Mouse (Mus musculus): Measurements from ENCODE around the gene Cpsf3.

The Cpsf3 gene

DNA sequence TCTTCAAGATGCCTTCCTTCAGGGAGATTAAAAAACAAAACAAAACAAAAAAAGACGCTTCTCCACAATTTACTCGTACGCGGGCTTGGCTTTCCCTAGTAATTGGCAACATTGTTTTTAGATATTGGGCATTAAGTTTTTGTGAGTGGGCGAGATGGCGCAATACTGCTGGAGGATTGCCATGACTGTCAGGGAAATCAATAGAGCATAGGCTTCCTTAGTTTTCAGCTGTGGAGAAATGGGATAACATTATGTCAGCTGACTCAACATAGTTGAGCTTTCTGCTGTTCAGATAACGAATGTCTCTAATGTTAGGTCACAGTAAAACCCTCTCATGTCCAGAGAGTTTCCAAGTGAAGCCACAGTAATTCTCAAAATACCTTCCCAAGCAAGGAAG is 31.7 kb downstream of the Cpsf3 start:
- H3K27me3 ChIP-seq (ENCODE audit: control insufficient read depth, insufficient read depth, low read length, poor library complexity, severe bottlenecking) = no peaks in the 10 kb centered on the region
- peaks cover 16% of the 10 kb centered on the region for H3K36me3 ChIP-seq (ENCODE audit: control insufficient read depth, insufficient read depth, low read length, poor library complexity, severe bottlenecking)
- DNase-seq (ENCODE audit: low read depth, low spot score) = no peak

DNA sequence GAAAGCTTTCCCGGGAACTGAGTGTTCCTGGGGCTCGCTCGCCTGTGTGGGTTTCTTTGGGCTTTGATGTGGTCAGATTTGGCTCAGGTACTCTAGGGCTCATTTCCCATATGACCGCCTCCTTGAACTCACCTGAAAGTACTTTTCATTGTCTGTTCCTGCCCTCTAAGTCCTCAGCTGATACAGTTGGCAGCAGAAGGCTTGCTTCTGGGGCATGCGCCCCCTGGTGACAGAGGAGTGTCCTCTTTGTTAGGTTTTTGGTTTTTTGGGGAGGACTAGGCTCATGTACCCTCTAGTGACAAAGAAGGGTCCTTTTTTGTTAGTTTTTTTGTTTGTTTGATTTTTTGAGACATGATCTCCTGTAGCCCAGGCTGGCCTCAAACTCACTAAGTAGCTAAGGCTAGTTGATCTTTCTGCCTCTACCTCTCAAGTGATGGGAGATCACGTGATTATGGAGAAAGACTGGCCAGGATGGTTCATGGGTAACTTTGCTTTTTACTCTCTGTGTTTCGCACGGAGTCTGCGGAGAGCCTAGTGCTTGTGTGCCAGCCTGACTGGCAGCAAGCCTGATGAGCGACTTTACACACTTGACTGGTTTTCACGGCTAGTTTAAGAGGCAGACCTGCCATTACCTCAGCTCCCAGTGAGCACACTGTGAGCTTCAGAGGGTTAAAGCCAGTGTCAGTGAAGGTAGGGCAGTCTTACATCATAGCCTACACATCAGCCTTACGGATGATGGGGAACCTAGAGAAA is 33.1 kb downstream of the Cpsf3 start:
- Histone ChIP-seq H3K36me3 (ENCODE audit: control insufficient read depth, insufficient read depth, low read length, poor library complexity, severe bottlenecking) (peaks cover 14% of the 10 kb centered on the region), H3K27me3 (ENCODE audit: control insufficient read depth, insufficient read depth, low read length, poor library complexity, severe bottlenecking) (no peaks in the 10 kb centered on the region)
- peak; percentile 88 for DNase-seq (ENCODE audit: low read depth, low spot score)

DNA sequence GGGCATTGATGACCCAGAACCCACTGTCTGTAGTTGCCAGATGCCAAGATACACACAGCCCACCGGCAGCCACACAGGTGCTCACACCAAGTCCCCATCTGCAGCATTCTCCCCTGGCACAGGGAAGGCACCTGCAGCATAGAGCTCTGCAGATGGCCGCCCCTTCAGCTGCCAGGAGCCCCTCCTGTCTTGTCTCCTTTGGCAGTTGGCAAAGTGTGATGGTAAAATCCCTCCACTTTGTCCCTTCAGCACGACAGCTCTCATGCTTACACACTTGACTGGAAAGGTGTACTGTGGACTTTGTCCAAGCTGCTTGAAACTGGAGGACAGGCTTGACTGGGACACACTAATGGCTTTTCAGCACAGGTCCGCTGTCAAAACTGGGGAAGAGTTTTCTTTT is 35.1 kb downstream of the Cpsf3 start:
- H3K36me3 ChIP-seq (ENCODE audit: control insufficient read depth, insufficient read depth, low read length, poor library complexity, severe bottlenecking) = peaks cover 11% of the 10 kb centered on the region
- H3K27me3 ChIP-seq (ENCODE audit: control insufficient read depth, insufficient read depth, low read length, poor library complexity, severe bottlenecking) = no peaks in the 10 kb centered on the region
- no peak for DNase-seq (ENCODE audit: low read depth, low spot score)

DNA sequence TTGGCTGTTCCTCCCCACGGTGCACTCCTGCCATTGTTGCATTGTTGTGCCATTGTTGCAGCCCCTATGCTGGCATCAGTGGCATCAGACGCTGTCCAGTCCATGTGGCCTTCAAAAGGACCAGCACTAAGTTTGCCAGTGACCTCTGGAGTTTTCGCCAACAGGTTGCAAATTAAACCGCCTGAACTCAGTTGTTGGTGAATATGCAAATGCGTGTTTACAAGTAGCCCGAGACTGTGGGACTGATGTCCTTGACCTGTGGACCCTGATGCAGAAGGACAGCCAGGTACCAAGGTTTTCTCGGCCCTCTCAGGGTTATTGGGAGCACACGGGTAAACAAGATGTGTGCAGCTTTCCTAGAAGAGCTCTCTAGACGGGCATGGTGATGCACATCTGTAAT is 36.0 kb downstream of the Cpsf3 start:
- Histone ChIP-seq H3K27me3 (ENCODE audit: control insufficient read depth, insufficient read depth, low read length, poor library complexity, severe bottlenecking) (no peaks in the 10 kb centered on the region), H3K36me3 (ENCODE audit: control insufficient read depth, insufficient read depth, low read length, poor library complexity, severe bottlenecking) (peaks cover 11% of the 10 kb centered on the region)
- DNase-seq (ENCODE audit: low read depth, low spot score) = no peak

DNA sequence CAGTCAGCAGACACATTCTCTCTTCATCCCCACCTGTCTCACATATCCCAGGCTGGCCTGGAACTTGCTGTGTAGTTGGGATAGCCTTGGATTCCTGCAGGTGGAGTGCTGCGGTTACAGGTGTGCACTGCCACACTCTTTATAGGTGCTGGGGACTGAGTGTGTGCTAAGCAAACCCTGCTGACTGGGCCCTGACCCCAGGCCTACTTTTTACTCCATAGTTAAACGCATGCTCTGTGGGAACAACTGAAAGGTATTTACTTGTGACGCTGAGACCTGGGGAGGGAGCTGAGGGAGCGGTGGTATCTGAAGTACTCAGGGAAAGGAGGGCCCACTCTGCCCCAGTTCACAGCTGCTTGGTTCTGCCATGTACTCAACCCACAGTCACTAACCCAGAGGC is 37.1 kb downstream of the Cpsf3 start:
- no peak for DNase-seq (ENCODE audit: low read depth, low spot score)
- Histone ChIP-seq H3K27me3 (ENCODE audit: control insufficient read depth, insufficient read depth, low read length, poor library complexity, severe bottlenecking) (no peaks in the 10 kb centered on the region), H3K36me3 (ENCODE audit: control insufficient read depth, insufficient read depth, low read length, poor library complexity, severe bottlenecking) (peaks cover 11% of the 10 kb centered on the region)

DNA sequence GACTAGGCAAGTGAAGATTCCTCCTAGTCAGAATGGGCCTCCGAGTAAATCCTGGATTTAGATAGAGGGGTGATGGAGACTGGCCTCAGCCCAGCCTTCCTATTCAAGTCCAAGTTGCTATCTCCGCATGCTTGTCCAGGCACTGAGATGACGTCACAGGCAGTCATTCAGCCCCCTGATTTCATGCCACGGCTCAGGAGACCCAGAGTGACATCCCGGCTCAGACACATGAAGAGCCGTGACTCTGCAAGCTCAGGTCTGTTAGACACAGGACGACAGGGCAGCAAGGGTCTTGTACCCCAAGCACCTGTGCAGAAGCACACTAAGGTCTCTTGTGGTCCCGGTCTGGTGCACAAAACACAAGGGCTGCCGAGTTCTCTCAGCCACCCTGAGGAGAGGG is 37.7 kb downstream of the Cpsf3 start:
- DNase-seq (ENCODE audit: low read depth, low spot score) = no peak

DNA sequence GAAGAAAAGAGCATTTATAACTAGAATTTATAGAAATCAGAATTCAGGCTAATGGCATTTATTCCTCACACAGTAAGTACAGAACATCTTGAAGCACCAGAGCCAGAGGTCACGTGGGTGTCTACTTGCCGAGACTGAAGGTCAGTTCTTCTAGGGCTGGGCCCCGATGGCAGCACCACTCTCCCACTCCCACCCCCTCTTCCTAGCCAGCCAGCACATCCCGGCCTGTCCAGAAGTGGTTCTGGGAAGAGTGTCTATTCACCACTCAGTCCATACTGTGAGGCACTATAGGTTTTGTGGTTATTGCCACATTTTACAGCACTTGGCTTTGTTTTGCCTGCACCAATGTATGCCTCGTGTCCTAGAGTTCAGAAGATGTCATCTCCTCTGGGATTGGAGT is 38.9 kb downstream of the Cpsf3 start:
- H3K27me3 ChIP-seq (ENCODE audit: control insufficient read depth, insufficient read depth, low read length, poor library complexity, severe bottlenecking) = no peaks in the 10 kb centered on the region
- H3K36me3 ChIP-seq (ENCODE audit: control insufficient read depth, insufficient read depth, low read length, poor library complexity, severe bottlenecking) = peaks cover 11% of the 10 kb centered on the region
- DNase-seq (ENCODE audit: low read depth, low spot score) = no peak

More for the DNA sequence above, 37.7 kb downstream of the Cpsf3 start:
- Histone ChIP-seq H3K36me3 (ENCODE audit: control insufficient read depth, insufficient read depth, low read length, poor library complexity, severe bottlenecking) (peaks cover 11% of the 10 kb centered on the region), H3K27me3 (ENCODE audit: control insufficient read depth, insufficient read depth, low read length, poor library complexity, severe bottlenecking) (no peaks in the 10 kb centered on the region)

DNA sequence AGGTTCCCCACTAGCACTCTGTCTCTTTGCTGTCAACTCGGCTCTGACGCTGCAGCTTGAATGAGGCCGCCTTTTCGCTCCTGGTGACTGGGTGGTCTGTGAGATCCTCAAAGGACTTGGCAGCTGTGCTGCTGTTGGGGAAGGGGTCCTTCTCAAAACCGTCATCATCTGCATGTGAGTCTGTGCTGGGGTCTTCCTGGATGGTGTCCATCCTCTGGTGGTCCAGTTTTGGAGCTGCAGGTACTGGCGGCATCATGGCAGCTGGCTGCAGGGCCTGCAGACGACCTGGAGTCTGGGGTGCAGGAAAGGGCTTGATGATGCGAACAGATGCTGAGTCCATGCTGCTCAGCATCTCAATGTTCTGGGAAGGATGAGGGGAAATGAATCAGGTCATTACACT is 40.1 kb downstream of the Cpsf3 start:
- H3K27me3 ChIP-seq (ENCODE audit: control insufficient read depth, insufficient read depth, low read length, poor library complexity, severe bottlenecking) = no peaks in the 10 kb centered on the region

DNA sequence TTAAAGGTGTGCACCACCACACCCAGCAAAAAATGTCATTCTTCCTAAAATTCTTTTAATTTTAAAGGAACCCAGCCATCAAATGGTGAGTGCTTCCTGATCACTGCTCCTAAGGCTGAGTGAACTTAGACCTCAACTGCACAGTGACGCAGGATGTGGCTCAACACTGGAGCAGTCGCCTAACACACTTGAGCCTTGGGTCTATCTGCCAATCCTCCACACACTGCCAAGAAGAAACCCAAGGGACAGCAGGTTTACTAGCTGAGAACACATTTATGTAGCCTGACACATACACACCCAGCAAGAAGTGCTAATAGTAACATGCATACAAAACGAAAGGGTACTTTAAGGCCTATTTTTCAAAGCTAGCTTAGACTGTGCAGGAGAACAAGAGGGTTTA is 41.1 kb downstream of the Cpsf3 start:
- no peak for DNase-seq (ENCODE audit: low read depth, low spot score)
- Histone ChIP-seq H3K27me3 (ENCODE audit: control insufficient read depth, insufficient read depth, low read length, poor library complexity, severe bottlenecking) (no peaks in the 10 kb centered on the region), H3K36me3 (ENCODE audit: control insufficient read depth, insufficient read depth, low read length, poor library complexity, severe bottlenecking) (peaks cover 9% of the 10 kb centered on the region)

More for the DNA sequence above, 40.1 kb downstream of the Cpsf3 start:
- no peak for DNase-seq (ENCODE audit: low read depth, low spot score)
- H3K36me3 ChIP-seq (ENCODE audit: control insufficient read depth, insufficient read depth, low read length, poor library complexity, severe bottlenecking) = peaks cover 9% of the 10 kb centered on the region

DNA sequence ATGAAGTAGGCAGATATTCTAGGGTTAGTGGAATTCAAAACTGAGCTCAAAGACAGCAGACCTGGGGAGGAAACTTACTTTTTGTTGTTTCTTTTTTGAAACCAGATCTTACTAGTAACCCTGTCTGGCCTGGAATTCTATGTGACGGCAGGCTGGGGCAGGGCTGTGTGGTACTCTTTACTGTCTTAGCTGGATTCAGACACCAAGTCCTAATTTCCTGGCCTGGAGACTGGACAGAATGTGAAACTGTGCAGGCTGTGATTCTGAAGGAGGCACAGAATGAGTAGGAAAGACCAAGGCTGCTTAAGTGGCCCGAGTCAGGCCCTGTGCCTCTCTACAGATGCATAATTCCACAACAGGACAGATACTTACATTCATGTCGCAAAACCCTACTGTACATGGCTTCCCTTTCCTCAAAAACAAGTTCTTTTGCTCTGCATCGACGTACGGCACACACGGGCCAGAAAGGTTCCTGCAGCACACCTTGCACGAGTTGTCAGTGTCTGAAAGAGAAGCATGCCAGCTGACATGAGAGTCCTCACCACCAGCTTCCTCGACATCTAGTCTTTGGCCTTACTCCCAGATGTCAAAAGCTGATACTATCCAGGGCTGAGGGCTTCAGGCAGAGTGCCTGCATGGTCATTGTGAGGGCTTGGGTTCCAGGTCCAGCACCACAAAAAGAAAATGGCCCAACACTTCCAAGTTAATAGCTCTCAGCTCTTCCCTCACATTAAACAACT is 44.6 kb downstream of the Cpsf3 start:
- Histone ChIP-seq H3K36me3 (ENCODE audit: control insufficient read depth, insufficient read depth, low read length, poor library complexity, severe bottlenecking) (peaks cover 8% of the 10 kb centered on the region), H3K27me3 (ENCODE audit: control insufficient read depth, insufficient read depth, low read length, poor library complexity, severe bottlenecking) (no peaks in the 10 kb centered on the region)
- DNase-seq (ENCODE audit: low read depth, low spot score) = no peak

DNA sequence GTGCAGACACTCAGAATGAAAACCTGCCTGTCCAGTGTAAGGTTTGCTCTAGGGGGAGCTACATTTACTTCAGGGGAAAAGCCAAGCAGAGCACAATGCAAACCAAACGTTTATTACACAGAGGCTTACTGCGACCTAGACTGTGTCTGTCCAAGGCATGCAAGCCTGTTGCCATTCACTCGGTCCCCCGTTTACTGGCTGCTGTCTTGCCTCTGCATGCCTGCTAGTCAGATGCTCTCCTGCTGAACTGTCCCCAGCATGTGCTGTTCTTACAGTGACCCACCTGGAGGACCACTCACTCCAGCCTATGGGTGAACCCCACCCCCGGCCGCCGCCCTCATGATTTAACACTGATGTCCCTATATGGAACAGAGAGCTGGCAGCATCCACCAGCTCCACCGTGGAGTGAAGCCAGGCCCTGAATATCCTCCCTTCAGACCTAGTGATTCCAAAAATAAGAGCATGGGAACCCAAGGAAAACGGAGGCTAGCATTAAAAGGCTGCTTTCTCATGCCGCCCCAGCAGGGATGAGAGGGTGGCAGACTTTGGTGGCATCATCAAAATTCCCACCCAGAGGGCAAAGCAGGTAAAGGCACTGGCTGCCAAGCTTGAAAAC is 45.9 kb downstream of the Cpsf3 start:
- Histone ChIP-seq H3K36me3 (ENCODE audit: control insufficient read depth, insufficient read depth, low read length, poor library complexity, severe bottlenecking) (peaks cover 8% of the 10 kb centered on the region), H3K27me3 (ENCODE audit: control insufficient read depth, insufficient read depth, low read length, poor library complexity, severe bottlenecking) (no peaks in the 10 kb centered on the region)
- DNase-seq (ENCODE audit: low read depth, low spot score) = no peak

DNA sequence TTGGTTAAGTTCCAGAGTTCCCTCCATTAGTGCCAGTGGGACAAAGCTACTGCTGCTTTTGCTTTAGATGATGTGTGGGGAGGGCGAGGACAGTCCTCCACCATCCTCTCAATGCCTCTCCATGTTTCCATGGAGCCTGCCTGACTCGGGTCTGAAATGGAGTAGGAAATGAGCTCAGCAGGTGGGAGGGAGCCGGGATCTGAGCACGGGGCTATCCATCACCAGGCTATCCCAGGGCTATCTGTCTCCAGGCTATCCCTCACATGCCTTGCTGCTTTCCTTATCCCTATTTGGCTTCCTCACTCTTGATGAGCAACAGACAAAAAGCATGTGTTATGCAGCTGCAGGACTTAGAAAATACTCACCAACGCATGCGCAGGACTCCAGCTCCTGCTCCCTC is 46.5 kb downstream of the Cpsf3 start:
- H3K36me3 ChIP-seq (ENCODE audit: control insufficient read depth, insufficient read depth, low read length, poor library complexity, severe bottlenecking) = peaks cover 11% of the 10 kb centered on the region
- no peak for DNase-seq (ENCODE audit: low read depth, low spot score)
- no peaks in the 10 kb centered on the region for H3K27me3 ChIP-seq (ENCODE audit: control insufficient read depth, insufficient read depth, low read length, poor library complexity, severe bottlenecking)

DNA sequence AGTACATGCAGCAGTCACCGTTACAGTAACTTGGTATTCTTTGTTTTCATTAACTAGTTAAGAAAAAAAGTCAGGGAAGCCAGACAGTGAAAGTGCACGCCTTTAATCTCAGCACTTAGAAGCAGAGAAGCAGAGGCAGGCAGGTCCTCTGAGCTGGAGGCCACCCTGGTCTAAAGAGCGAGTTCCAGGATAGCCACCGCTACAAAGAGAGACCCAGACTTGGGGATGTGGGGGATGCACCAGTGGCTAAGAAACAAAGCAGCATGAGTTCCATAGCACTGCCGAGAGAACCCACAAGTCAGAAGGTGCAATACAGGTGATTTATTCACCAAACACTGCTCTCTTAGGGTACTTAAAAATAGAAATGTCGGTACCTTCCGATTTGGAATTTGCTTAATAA is 47.8 kb downstream of the Cpsf3 start:
- DNase-seq (ENCODE audit: low read depth, low spot score) = no peak
- Histone ChIP-seq H3K27me3 (ENCODE audit: control insufficient read depth, insufficient read depth, low read length, poor library complexity, severe bottlenecking) (no peaks in the 10 kb centered on the region), H3K36me3 (ENCODE audit: control insufficient read depth, insufficient read depth, low read length, poor library complexity, severe bottlenecking) (peaks cover 12% of the 10 kb centered on the region)

DNA sequence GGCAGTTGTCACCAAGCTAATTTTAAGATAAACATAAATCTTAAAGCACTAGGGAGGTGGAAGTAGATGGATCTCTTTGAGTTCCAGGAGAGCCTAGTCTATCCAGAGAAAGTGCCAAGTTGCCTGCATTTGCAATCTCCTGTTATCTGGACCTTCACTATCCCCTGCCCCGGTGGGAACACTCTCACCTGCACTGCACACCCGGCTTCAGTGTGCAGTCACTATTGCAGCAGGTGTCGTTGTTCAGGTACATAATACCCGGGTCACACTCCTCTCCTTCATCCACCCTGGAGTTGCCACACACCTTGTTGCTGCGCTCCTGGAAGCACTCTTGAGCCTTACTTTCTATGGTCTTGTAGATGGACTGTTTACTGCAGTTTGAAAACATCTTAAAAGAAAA is 48.6 kb downstream of the Cpsf3 start:
- Histone ChIP-seq H3K27me3 (ENCODE audit: control insufficient read depth, insufficient read depth, low read length, poor library complexity, severe bottlenecking) (no peaks in the 10 kb centered on the region), H3K36me3 (ENCODE audit: control insufficient read depth, insufficient read depth, low read length, poor library complexity, severe bottlenecking) (peaks cover 11% of the 10 kb centered on the region)
- no peak for DNase-seq (ENCODE audit: low read depth, low spot score)

DNA sequence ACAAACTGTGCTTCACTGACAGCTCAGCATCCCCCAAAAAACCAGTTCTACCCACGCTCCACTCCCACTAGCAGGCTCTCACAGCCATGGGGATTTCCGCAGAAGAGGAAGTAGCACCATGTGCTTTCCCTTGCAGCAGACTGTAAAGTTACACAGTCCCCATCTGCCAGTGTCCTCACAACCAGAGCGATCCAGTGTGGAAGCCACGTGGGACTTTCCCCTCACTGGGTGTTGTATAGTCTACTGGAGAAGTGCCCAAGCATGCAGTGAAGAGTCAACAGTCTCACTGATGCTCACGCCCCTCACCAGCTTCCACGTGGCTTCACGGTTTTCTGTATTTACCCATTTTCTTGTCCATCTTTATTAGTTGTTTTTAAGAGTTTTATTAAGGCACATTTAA is 50.7 kb downstream of the Cpsf3 start:
- peak; percentile 91 for DNase-seq (ENCODE audit: low read depth, low spot score)
- Histone ChIP-seq H3K36me3 (ENCODE audit: control insufficient read depth, insufficient read depth, low read length, poor library complexity, severe bottlenecking) (peaks cover 11% of the 10 kb centered on the region), H3K27me3 (ENCODE audit: control insufficient read depth, insufficient read depth, low read length, poor library complexity, severe bottlenecking) (no peaks in the 10 kb centered on the region)

All from splenic B cell, adult 2 months (primary cell).